Mouse (Mus musculus) kidney, adult 2 months (tissue): ENCODE results near the gene Hoxd8.

Source experiments
- CTCF ChIP-seq: fragments of 200-500 bp; conservative IDR thresholded peaks from 2 replicates; pipeline ENCODE4 v1.5.1; 2011; ENCODE audit warnings: low read depth, mild to moderate bottlenecking, control low read depth, low read length, moderate library complexity, mixed read lengths; ENCODE audit not compliant: insufficient read depth, insufficient read length
- POLR2A ChIP-seq: fragments of 200-500 bp; IDR thresholded peaks from one replicate; pipeline ENCODE4 v1.6.1; 2011; ENCODE audit warnings: low read depth, low read length, control low read depth

- TF ChIP-seq POLR2A (no peak), CTCF (no peak)
Measured at GRCm38 (mm10) chr2:74699664-74700545, 4.5 kb upstream of the Hoxd8 start.
